Mouse (Mus musculus) Muller cell, postnatal 12 days (primary cell): ENCODE measurements around the gene Hmcn1.

Experiments used
- DNase-seq: peaks from one replicate; pipeline ENCODE4 v3.0.0-alpha.2; 2015; ENCODE audit errors: inconsistent ontology term

Gene Hmcn1

GRCm38 (mm10) chr1:150645314-150645713 lies 347.9 kb downstream of the Hmcn1 start:
- no peak for DNase-seq

- peak; percentile 66 for DNase-seq
Measured at GRCm38 (mm10) chr1:150639522-150639921, 353.7 kb downstream of the Hmcn1 start.

GRCm38 (mm10) chr1:150632506-150632905 lies 360.7 kb downstream of the Hmcn1 start:
- no peak for DNase-seq

- no peak for DNase-seq
Measured at GRCm38 (mm10) chr1:150631856-150632171, 361.4 kb downstream of the Hmcn1 start.

GRCm38 (mm10) chr1:150631035-150631855 lies 362.0 kb downstream of the Hmcn1 start:
- no peak for DNase-seq

GRCm38 (mm10) chr1:150623226-150623625 lies 370.0 kb downstream of the Hmcn1 start:
- no peak for DNase-seq

GRCm38 (mm10) chr1:150610539-150610938 lies 382.7 kb downstream of the Hmcn1 start:
- no peak for DNase-seq

- DNase-seq: no peak
Measured at GRCm38 (mm10) chr1:150606173-150606572, 387.1 kb downstream of the Hmcn1 start.

GRCm38 (mm10) chr1:150593614-150594013 lies 399.6 kb downstream of the Hmcn1 start:
- DNase-seq: no peak

GRCm38 (mm10) chr1:150591253-150591652 lies 402.0 kb downstream of the Hmcn1 start:
- peak; percentile 35 for DNase-seq

- peak; percentile 92 for DNase-seq
Measured at GRCm38 (mm10) chr1:150587410-150587809, 405.8 kb downstream of the Hmcn1 start.

- DNase-seq: no peak
Measured at GRCm38 (mm10) chr1:150584477-150584876, 408.8 kb downstream of the Hmcn1 start.

GRCm38 (mm10) chr1:150583734-150584133 lies 409.5 kb downstream of the Hmcn1 start:
- no peak for DNase-seq

- DNase-seq: no peak
Measured at GRCm38 (mm10) chr1:150580561-150580960, 412.7 kb downstream of the Hmcn1 start.

GRCm38 (mm10) chr1:150573407-150573806 lies 419.8 kb downstream of the Hmcn1 start:
- no peak for DNase-seq

- DNase-seq: peak; percentile 90
Measured at GRCm38 (mm10) chr1:150570562-150571156, 422.6 kb downstream of the Hmcn1 start.

- no peak for DNase-seq
Measured at GRCm38 (mm10) chr1:150569820-150570543, 423.3 kb downstream of the Hmcn1 start.

GRCm38 (mm10) chr1:150566287-150566686 lies 426.9 kb downstream of the Hmcn1 start:
- DNase-seq: no peak

- DNase-seq: no peak
Measured at GRCm38 (mm10) chr1:150556621-150557020, 436.6 kb downstream of the Hmcn1 start.

- DNase-seq: peak; percentile 72
Measured at GRCm38 (mm10) chr1:150551390-150551789, 441.8 kb downstream of the Hmcn1 start.

GRCm38 (mm10) chr1:150546463-150546862 lies 446.8 kb downstream of the Hmcn1 start:
- no peak for DNase-seq

GRCm38 (mm10) chr1:150540267-150540666 lies 453.0 kb downstream of the Hmcn1 start:
- DNase-seq: peak; percentile 67
